Mouse (Mus musculus): ENCODE results near the gene Tnfaip1. TPM values are rescaled to one million over a fixed set of nuclear protein-coding genes. Genes with fewer than 3 reads are reported as not detected.

Tnfaip1 gene
- polyA plus RNA-seq, 1 experiment from 2014 or later = 77.6 TPM

- H3K4me1 ChIP-seq (ENCODE audit: control insufficient read depth in 2 of 2, insufficient read depth in 2 of 2, low read length in 2 of 2) = peaks cover 0 to 15% of the 10 kb centered on the region in 2 experiments; a peak in 3 of 4 replicates
- peak; percentile 94 for ATAC-seq (ENCODE audit: insufficient number of reproducible peaks, insufficient read depth, low FRiP score, low read depth)
- peak within 1 kb of the TSS; percentile 68 to 86 for H3K27ac ChIP-seq (replicated peaks in 1 of 2; ENCODE audit: control insufficient read depth in 1 of 2, insufficient read depth in 1 of 2, low read depth in 2 of 2, low read length in 2 of 2)
- under 1% methylated on average over 67 of the region's 67 CpGs for whole genome bisulfite sequencing
- H3K27me3 ChIP-seq (ENCODE audit: control insufficient read depth, insufficient read depth, low read length) = no peaks in the 10 kb centered on the region
- no peaks in the 10 kb centered on the region for H3K9me3 ChIP-seq (ENCODE audit: control insufficient read depth, low read length)
- H3K36me3 ChIP-seq (ENCODE audit: control insufficient read depth, insufficient read depth, low read length) = peaks cover 60% of the 10 kb centered on the region
- peak within 1 kb of the TSS; percentile 96 for H3K9ac ChIP-seq (ENCODE audit: low read length)
- H3K4me3 ChIP-seq (ENCODE audit: control insufficient read depth in 1 of 2, insufficient read depth in 1 of 2, low read depth in 1 of 2, low read length in 2 of 2) = peak within 1 kb of the TSS; percentile 85 to 89
- H3K4me2 ChIP-seq (ENCODE audit: low read length) = peak within 1 kb of the TSS; percentile 89
Observed at GRCm38 (mm10) chr11:78512025-78512957, 23.8 kb downstream of the Tnfaip1 start, which contains the start of the genes Tmem199 and Poldip2. Gene Tmem199 (minus strand): TSS chr11:78512172. Gene Poldip2 (plus strand): TSS chr11:78512193.

- Histone ChIP-seq H3K27ac (replicated peaks in 1 of 2; ENCODE audit: control insufficient read depth in 1 of 2, insufficient read depth in 1 of 2, low read depth in 2 of 2, low read length in 2 of 2) (no peak overlapping the region), H3K36me3 (ENCODE audit: control insufficient read depth, insufficient read depth, low read length) (peaks cover 50% of the 10 kb centered on the region), H3K27me3 (ENCODE audit: control insufficient read depth, insufficient read depth, low read length) (no peaks in the 10 kb centered on the region), H3K4me3 (ENCODE audit: control insufficient read depth in 1 of 2, insufficient read depth in 1 of 2, low read depth in 1 of 2, low read length in 2 of 2) (no peak overlapping the region), H3K9me3 (ENCODE audit: control insufficient read depth, low read length) (no peaks in the 10 kb centered on the region), H3K9ac (ENCODE audit: low read length) (no peak overlapping the region), H3K4me1 (ENCODE audit: control insufficient read depth in 2 of 2, insufficient read depth in 2 of 2, low read length in 2 of 2) (peaks cover 0 to 15% of the 10 kb centered on the region in 2 experiments; a peak in 3 of 4 replicates), H3K4me2 (ENCODE audit: low read length) (no peak overlapping the region)
- WGBS = 74% methylated on average over 5 of the region's 5 CpGs
- ATAC-seq (ENCODE audit: insufficient number of reproducible peaks, insufficient read depth, low FRiP score, low read depth) = no peak
Observed at GRCm38 (mm10) chr11:78509148-78509547, 27.0 kb downstream of the Tnfaip1 start.

- no peak overlapping the region for H3K4me3 ChIP-seq (ENCODE audit: control insufficient read depth in 1 of 2, insufficient read depth in 1 of 2, low read depth in 1 of 2, low read length in 2 of 2)
- 80% methylated on average over 3 of the region's 3 CpGs for WGBS
- no peak overlapping the region for H3K4me2 ChIP-seq (ENCODE audit: low read length)
- peaks cover 8% of the 10 kb centered on the region for H3K27me3 ChIP-seq (ENCODE audit: control insufficient read depth, insufficient read depth, low read length)
- no peak for ATAC-seq (ENCODE audit: insufficient number of reproducible peaks, insufficient read depth, low FRiP score, low read depth)
- H3K9me3 ChIP-seq (ENCODE audit: control insufficient read depth, low read length) = no peaks in the 10 kb centered on the region
- H3K36me3 ChIP-seq (ENCODE audit: control insufficient read depth, insufficient read depth, low read length) = peaks cover 44% of the 10 kb centered on the region
- H3K9ac ChIP-seq (ENCODE audit: low read length) = no peak overlapping the region
- no peaks in the 10 kb centered on the region for H3K4me1 ChIP-seq (ENCODE audit: control insufficient read depth in 2 of 2, insufficient read depth in 2 of 2, low read length in 2 of 2)
- no peak overlapping the region for H3K27ac ChIP-seq (replicated peaks in 1 of 2; ENCODE audit: control insufficient read depth in 1 of 2, insufficient read depth in 1 of 2, low read depth in 2 of 2, low read length in 2 of 2)
Observed at GRCm38 (mm10) chr11:78505430-78505829, 30.7 kb downstream of the Tnfaip1 start.

GRCm38 (mm10) chr11:78502909-78503650, 33.1 kb downstream of the Tnfaip1 start, which contains the start of gene Sebox:
Gene Sebox (plus strand): TSS chr11:78503447.
- Histone ChIP-seq H3K9ac (ENCODE audit: low read length) (no peak within 1 kb of the TSS), H3K4me2 (ENCODE audit: low read length) (no peak within 1 kb of the TSS), H3K27ac (replicated peaks in 1 of 2; ENCODE audit: control insufficient read depth in 1 of 2, insufficient read depth in 1 of 2, low read depth in 2 of 2, low read length in 2 of 2) (no peak within 1 kb of the TSS), H3K4me1 (ENCODE audit: control insufficient read depth in 2 of 2, insufficient read depth in 2 of 2, low read length in 2 of 2) (no peaks in the 10 kb centered on the region; a peak in 1 of 4 replicates), H3K9me3 (ENCODE audit: control insufficient read depth, low read length) (no peaks in the 10 kb centered on the region), H3K27me3 (ENCODE audit: control insufficient read depth, insufficient read depth, low read length) (peaks cover 32% of the 10 kb centered on the region), H3K36me3 (ENCODE audit: control insufficient read depth, insufficient read depth, low read length) (peaks cover 26% of the 10 kb centered on the region), H3K4me3 (ENCODE audit: control insufficient read depth in 1 of 2, insufficient read depth in 1 of 2, low read depth in 1 of 2, low read length in 2 of 2) (no peak within 1 kb of the TSS)
- ATAC-seq (ENCODE audit: insufficient number of reproducible peaks, insufficient read depth, low FRiP score, low read depth) = no peak
- 55% methylated on average over 7 of the region's 7 CpGs for WGBS

GRCm38 (mm10) chr11:78501529-78501928, 34.6 kb downstream of the Tnfaip1 start:
- Histone ChIP-seq H3K4me2 (ENCODE audit: low read length) (no peak overlapping the region), H3K4me1 (ENCODE audit: control insufficient read depth in 2 of 2, insufficient read depth in 2 of 2, low read length in 2 of 2) (peaks cover 3 to 5% of the 10 kb centered on the region in 2 experiments; a peak in 2 of 4 replicates), H3K9me3 (ENCODE audit: control insufficient read depth, low read length) (no peaks in the 10 kb centered on the region), H3K27ac (replicated peaks in 1 of 2; ENCODE audit: control insufficient read depth in 1 of 2, insufficient read depth in 1 of 2, low read depth in 2 of 2, low read length in 2 of 2) (no peak overlapping the region), H3K36me3 (ENCODE audit: control insufficient read depth, insufficient read depth, low read length) (peaks cover 12% of the 10 kb centered on the region; the same call in 1 of the 2 replicates), H3K9ac (ENCODE audit: low read length) (no peak overlapping the region), H3K27me3 (ENCODE audit: control insufficient read depth, insufficient read depth, low read length) (peaks cover 47% of the 10 kb centered on the region), H3K4me3 (ENCODE audit: control insufficient read depth in 1 of 2, insufficient read depth in 1 of 2, low read depth in 1 of 2, low read length in 2 of 2) (no peak overlapping the region)
- 75% methylated on average over 20 of the region's 20 CpGs for WGBS
- ATAC-seq (ENCODE audit: insufficient number of reproducible peaks, insufficient read depth, low FRiP score, low read depth) = no peak

GRCm38 (mm10) chr11:78500623-78501202, 35.4 kb downstream of the Tnfaip1 start:
- WGBS = 74% methylated on average over 9 of the region's 9 CpGs
- no peak overlapping the region for H3K4me3 ChIP-seq (ENCODE audit: control insufficient read depth in 1 of 2, insufficient read depth in 1 of 2, low read depth in 1 of 2, low read length in 2 of 2)
- peaks cover 55% of the 10 kb centered on the region for H3K27me3 ChIP-seq (ENCODE audit: control insufficient read depth, insufficient read depth, low read length)
- no peaks in the 10 kb centered on the region for H3K9me3 ChIP-seq (ENCODE audit: control insufficient read depth, low read length)
- no peak overlapping the region for H3K4me2 ChIP-seq (ENCODE audit: low read length)
- no peak for ATAC-seq (ENCODE audit: insufficient number of reproducible peaks, insufficient read depth, low FRiP score, low read depth)
- H3K4me1 ChIP-seq (ENCODE audit: control insufficient read depth in 2 of 2, insufficient read depth in 2 of 2, low read length in 2 of 2) = peaks cover 3 to 5% of the 10 kb centered on the region in 2 experiments; a peak in 2 of 4 replicates
- no peak overlapping the region for H3K9ac ChIP-seq (ENCODE audit: low read length)
- peaks cover 4% of the 10 kb centered on the region; the same call in 1 of the 2 replicates for H3K36me3 ChIP-seq (ENCODE audit: control insufficient read depth, insufficient read depth, low read length)
- no peak overlapping the region for H3K27ac ChIP-seq (replicated peaks in 1 of 2; ENCODE audit: control insufficient read depth in 1 of 2, insufficient read depth in 1 of 2, low read depth in 2 of 2, low read length in 2 of 2)

- Histone ChIP-seq H3K36me3 (ENCODE audit: control insufficient read depth, insufficient read depth, low read length) (no peaks in the 10 kb centered on the region), H3K4me1 (ENCODE audit: control insufficient read depth in 2 of 2, insufficient read depth in 2 of 2, low read length in 2 of 2) (peaks cover 3 to 5% of the 10 kb centered on the region in 2 experiments; a peak in 2 of 4 replicates), H3K9ac (ENCODE audit: low read length) (no peak overlapping the region), H3K4me2 (ENCODE audit: low read length) (no peak overlapping the region), H3K9me3 (ENCODE audit: control insufficient read depth, low read length) (no peaks in the 10 kb centered on the region), H3K27me3 (ENCODE audit: control insufficient read depth, insufficient read depth, low read length) (peaks cover 67% of the 10 kb centered on the region), H3K4me3 (ENCODE audit: control insufficient read depth in 1 of 2, insufficient read depth in 1 of 2, low read depth in 1 of 2, low read length in 2 of 2) (no peak overlapping the region), H3K27ac (replicated peaks in 1 of 2; ENCODE audit: control insufficient read depth in 1 of 2, insufficient read depth in 1 of 2, low read depth in 2 of 2, low read length in 2 of 2) (no peak overlapping the region)
- WGBS = 52% methylated on average over 16 of the region's 16 CpGs
- no peak for ATAC-seq (ENCODE audit: insufficient number of reproducible peaks, insufficient read depth, low FRiP score, low read depth)
Observed at GRCm38 (mm10) chr11:78499543-78499942, 36.6 kb downstream of the Tnfaip1 start.

Data from heart, embryonic 14.5 days (tissue).